Mouse (Mus musculus) heart, embryonic 11.5 days (tissue): ENCODE measurements around the gene 1700013H16Rik. TPM values are rescaled to one million over a fixed set of nuclear protein-coding genes. Genes with fewer than 3 reads are reported as not detected.
A peak's percentile ranks its signal among the peaks of the same experiment; 100 is the strongest.
"Not testable (repeated sequence)": the region's sequence is repeated elsewhere in the genome, so short reads cannot be mapped to it uniquely, and the experiment has no call there.

Experiments used
- ATAC-seq: fragments of 200-750 bp; cut with Nextera tagmentation; replicated peaks from 2 replicates; pipeline ENCODE4 v1.8.0; 2017; ENCODE audit warnings: moderate library complexity; ENCODE audit not compliant: insufficient number of reproducible peaks, low FRiP score, low TSS enrichment
- H3K27ac ChIP-seq: fragments of 300-500 bp; sonication (generic); 2 replicates; pipeline ENCODE4 v1.5.1; 2014; ENCODE audit warnings: mild to moderate bottlenecking, low read depth, low read length
- H3K27me3 ChIP-seq: fragments of 300-500 bp; sonication (generic); 2 replicates; pipeline ENCODE4 v1.6.1; 2014; ENCODE audit warnings: mild to moderate bottlenecking, low read length, mixed read lengths; ENCODE audit not compliant: control insufficient read depth, insufficient read depth
- H3K36me3 ChIP-seq: fragments of 300-500 bp; sonication (generic); 2 replicates; pipeline ENCODE4 v1.6.1; 2014; ENCODE audit warnings: mild to moderate bottlenecking, low read length, moderate library complexity, mixed read lengths; ENCODE audit not compliant: control insufficient read depth, insufficient read depth
- H3K4me1 ChIP-seq: fragments of 300-500 bp; sonication (generic); 2 replicates; pipeline ENCODE4 v1.6.1; 2014; ENCODE audit warnings: low read length; ENCODE audit not compliant: control insufficient read depth, insufficient read depth
- H3K4me2 ChIP-seq: fragments of 300-500 bp; sonication (generic); 2 replicates; pipeline ENCODE4 v1.6.1; 2014; ENCODE audit warnings: mild to moderate bottlenecking, moderate library complexity
- H3K4me3 ChIP-seq: fragments of 300-500 bp; sonication (generic); 2 replicates; pipeline ENCODE4 v1.5.1; 2014; ENCODE audit warnings: low read depth, low read length
- H3K9ac ChIP-seq: fragments of 300-500 bp; sonication (generic); 2 replicates; pipeline ENCODE4 v1.6.1; 2014; ENCODE audit warnings: mild to moderate bottlenecking, low read depth, low read length, moderate library complexity
- H3K9me3 ChIP-seq: fragments of 300-500 bp; sonication (generic); replicated peaks from 2 replicates; pipeline ENCODE4 v1.6.1; 2016; ENCODE audit warnings: low read length; ENCODE audit not compliant: control insufficient read depth
- WGBS: fragments of 180-500 bp; shearing (Covaris S2); extraction: QIAGEN DNeasy Blood & Tissue Kit; methylation state at CpG from one replicate; pipeline ENCODE4 v1.1.7; 2014; ENCODE audit not compliant: insufficient replicate concordance; 5-methylcytosine and 5-hydroxymethylcytosine counted together
- polyA plus RNA-seq: library from polyadenylated mRNA; unstranded; fragments of >200 nt; fragmentation: Nextera tagmentation; extraction: Ambion mirVana; gene quantifications from 2 replicates; pipeline ENCODE4 v1.2.1, GENCODE M21; 2014

Gene 1700013H16Rik
- polyA plus RNA-seq = not detected in 2 replicates

- no peak within 1 kb of the TSS for H3K27ac ChIP-seq
- H3K4me2 ChIP-seq = no peak within 1 kb of the TSS
- no peaks in the 10 kb centered on the region for H3K27me3 ChIP-seq
- no peaks in the 10 kb centered on the region for H3K4me1 ChIP-seq
- no peaks in the 10 kb centered on the region for H3K36me3 ChIP-seq
- no peak within 1 kb of the TSS for H3K4me3 ChIP-seq
- ATAC-seq = no peak
- 87% methylated on average over 16 of the region's 16 CpGs for WGBS
- no peaks in the 10 kb centered on the region; the same call in none of the 2 replicates for H3K9me3 ChIP-seq
- no peak within 1 kb of the TSS for H3K9ac ChIP-seq
Observed at GRCm38 (mm10) chrX:53757736-53758135, at the start of gene 1700013H16Rik. Gene 1700013H16Rik (minus strand): TSS chrX:53757831.

GRCm38 (mm10) chrX:53799074-53799473, 41.4 kb upstream of the 1700013H16Rik start:
- Histone ChIP-seq H3K27me3 (no peaks in the 10 kb centered on the region), H3K27ac (no peak overlapping the region), H3K9ac (no peak overlapping the region), H3K36me3 (no peaks in the 10 kb centered on the region), H3K4me3 (no peak overlapping the region), H3K9me3 (no peaks in the 10 kb centered on the region), H3K4me1 (no peaks in the 10 kb centered on the region), H3K4me2 (no peak overlapping the region)
- no peak for ATAC-seq
- 33% methylated on average over 3 of the region's 3 CpGs for WGBS

GRCm38 (mm10) chrX:53797519-53797918, 39.9 kb upstream of the 1700013H16Rik start, which contains the start of gene Xlr:
Gene Xlr (minus strand): TSS chrX:53797706.
- H3K27me3 ChIP-seq, H3K36me3 ChIP-seq, H3K9me3 ChIP-seq, H3K4me2 ChIP-seq, H3K4me1 ChIP-seq, H3K9ac ChIP-seq, ATAC-seq, H3K4me3 ChIP-seq, H3K27ac ChIP-seq: not testable (repeated sequence)
- 74% methylated on average over 11 of the region's 11 CpGs for WGBS

GRCm38 (mm10) chrX:53776276-53776675, 18.6 kb upstream of the 1700013H16Rik start, which contains the start of gene Zfp36l3:
Gene Zfp36l3 (minus strand): TSS chrX:53776394.
- no peaks in the 10 kb centered on the region for H3K27me3 ChIP-seq
- H3K36me3 ChIP-seq = no peaks in the 10 kb centered on the region
- WGBS = 81% methylated on average over 12 of the region's 12 CpGs

GRCm38 (mm10) chrX:53752851-53753250, 4.8 kb downstream of the 1700013H16Rik start:
- WGBS = 79% methylated on average over 1 of the region's 1 CpGs
- no peak for ATAC-seq
- no peaks in the 10 kb centered on the region for H3K27me3 ChIP-seq
- no peak overlapping the region for H3K9ac ChIP-seq
- no peaks in the 10 kb centered on the region; the same call in none of the 2 replicates for H3K9me3 ChIP-seq
- H3K27ac ChIP-seq = no peak overlapping the region
- H3K36me3 ChIP-seq = no peaks in the 10 kb centered on the region
- H3K4me3 ChIP-seq = no peak overlapping the region
- H3K4me1 ChIP-seq = no peaks in the 10 kb centered on the region
- H3K4me2 ChIP-seq = no peak overlapping the region

More at GRCm38 (mm10) chrX:53776276-53776675, 18.6 kb upstream of the 1700013H16Rik start, which contains the start of gene Zfp36l3:
- Histone ChIP-seq H3K9me3 (no peaks in the 10 kb centered on the region; the same call in 1 of the 2 replicates), H3K9ac (no peak within 1 kb of the TSS), H3K4me3 (no peak within 1 kb of the TSS), H3K4me1 (no peaks in the 10 kb centered on the region), H3K4me2 (no peak within 1 kb of the TSS), H3K27ac (no peak within 1 kb of the TSS)
- ATAC-seq = no peak

- no peak overlapping the region for H3K9ac ChIP-seq
- H3K4me2 ChIP-seq = no peak overlapping the region
- H3K27me3 ChIP-seq = no peaks in the 10 kb centered on the region
- no peak for ATAC-seq
- 67% methylated on average over 2 of the region's 2 CpGs for WGBS
- H3K4me3 ChIP-seq = no peak overlapping the region
- H3K36me3 ChIP-seq = no peaks in the 10 kb centered on the region
- no peaks in the 10 kb centered on the region for H3K9me3 ChIP-seq
- no peak overlapping the region for H3K27ac ChIP-seq
- H3K4me1 ChIP-seq = no peaks in the 10 kb centered on the region
Observed at GRCm38 (mm10) chrX:53728967-53729366, 28.7 kb downstream of the 1700013H16Rik start.

- 73% methylated on average over 11 of the region's 11 CpGs for WGBS
- Histone ChIP-seq H3K27ac (no peak within 1 kb of the TSS), H3K9me3 (no peaks in the 10 kb centered on the region), H3K9ac (no peak within 1 kb of the TSS), H3K4me1 (no peaks in the 10 kb centered on the region), H3K4me2 (no peak within 1 kb of the TSS), H3K36me3 (no peaks in the 10 kb centered on the region), H3K27me3 (no peaks in the 10 kb centered on the region), H3K4me3 (no peak within 1 kb of the TSS)
- no peak for ATAC-seq
Observed at GRCm38 (mm10) chrX:53724596-53724995, 33.0 kb downstream of the 1700013H16Rik start, which contains the start of gene 4930502E18Rik. Gene 4930502E18Rik (plus strand): TSS chrX:53724826.

GRCm38 (mm10) chrX:53716323-53717182, 41.1 kb downstream of the 1700013H16Rik start:
- Histone ChIP-seq H3K27me3 (no peaks in the 10 kb centered on the region), H3K4me3 (peak overlapping the region; percentile 21), H3K4me1 (no peaks in the 10 kb centered on the region), H3K27ac (no peak overlapping the region), H3K4me2 (peak overlapping the region; percentile 59), H3K9me3 (no peaks in the 10 kb centered on the region), H3K9ac (peak overlapping the region; percentile 59), H3K36me3 (no peaks in the 10 kb centered on the region)
- WGBS = 18% methylated on average over 49 of the region's 49 CpGs
- ATAC-seq = peak; percentile 52; the same call in 1 of the 2 replicates
